Mouse (Mus musculus) urinary bladder, postnatal 36 days (tissue): ENCODE data around the gene Lrtm1.

Experiments used
- DNase-seq, 2 experiments: peaks; one replicate each; pipeline ENCODE4 v3.0.0; 2022; ENCODE audit warnings: low spot score in 2 of 2, mixed read lengths in 1 of 2

Lrtm1 gene

GRCm38 (mm10) chr14:29017883-29018282 is at the start of gene Lrtm1:
TSS of gene Lrtm1 (plus strand) at chr14:29018208.
- peak in 1 of 2 experiments; percentile 43 for DNase-seq

GRCm38 (mm10) chr14:28969247-28969646 is 48.8 kb upstream of the Lrtm1 start:
- DNase-seq: no peak

- DNase-seq: no peak
These were observed 45.4 kb upstream of the Lrtm1 start for GRCm38 (mm10) chr14:28972620-28973019.

GRCm38 (mm10) chr14:28979230-28979629 is 38.8 kb upstream of the Lrtm1 start:
- DNase-seq: no peak

- no peak for DNase-seq
These were observed 37.5 kb upstream of the Lrtm1 start for GRCm38 (mm10) chr14:28980482-28980881.

- peak in 1 of 2 experiments; percentile 12 for DNase-seq
These were observed 33.7 kb upstream of the Lrtm1 start for GRCm38 (mm10) chr14:28984276-28984675.

GRCm38 (mm10) chr14:28988211-28988900 is 29.7 kb upstream of the Lrtm1 start:
- DNase-seq: no peak

GRCm38 (mm10) chr14:28996569-28996968 is 21.4 kb upstream of the Lrtm1 start:
- DNase-seq: no peak

- DNase-seq: no peak
These were observed 12.7 kb upstream of the Lrtm1 start for GRCm38 (mm10) chr14:29005228-29005840.

GRCm38 (mm10) chr14:29009644-29010043 is 8.4 kb upstream of the Lrtm1 start:
- DNase-seq: no peak

GRCm38 (mm10) chr14:29013161-29013560 is 4.8 kb upstream of the Lrtm1 start:
- DNase-seq: no peak

GRCm38 (mm10) chr14:29014680-29015079 is 3.3 kb upstream of the Lrtm1 start:
- DNase-seq: no peak

- no peak for DNase-seq
These were observed 2.1 kb upstream of the Lrtm1 start for GRCm38 (mm10) chr14:29015896-29016295.

- DNase-seq: no peak
These were observed 450 bp downstream of the Lrtm1 start for GRCm38 (mm10) chr14:29018316-29019000.

GRCm38 (mm10) chr14:29021295-29021694 is 3.3 kb downstream of the Lrtm1 start:
- no peak for DNase-seq

- no peak for DNase-seq
These were observed 5.2 kb downstream of the Lrtm1 start for GRCm38 (mm10) chr14:29023246-29023645.

- no peak for DNase-seq
These were observed 7.3 kb downstream of the Lrtm1 start for GRCm38 (mm10) chr14:29025335-29025734.

GRCm38 (mm10) chr14:29027276-29027675 is 9.3 kb downstream of the Lrtm1 start:
- no peak for DNase-seq

GRCm38 (mm10) chr14:29028391-29029106 is 10.5 kb downstream of the Lrtm1 start:
- no peak for DNase-seq

- DNase-seq: no peak
These were observed 11.1 kb downstream of the Lrtm1 start for GRCm38 (mm10) chr14:29029107-29029469.

- no peak for DNase-seq
These were observed 11.9 kb downstream of the Lrtm1 start for GRCm38 (mm10) chr14:29029896-29030420.

GRCm38 (mm10) chr14:29030519-29030918 is 12.5 kb downstream of the Lrtm1 start:
- DNase-seq: no peak
